Mouse (Mus musculus): ENCODE measurements around the gene Spdya.
"Not testable (repeated sequence)": the region's sequence is repeated elsewhere in the genome, so short reads cannot be mapped to it uniquely, and the experiment has no call there.

DNA sequence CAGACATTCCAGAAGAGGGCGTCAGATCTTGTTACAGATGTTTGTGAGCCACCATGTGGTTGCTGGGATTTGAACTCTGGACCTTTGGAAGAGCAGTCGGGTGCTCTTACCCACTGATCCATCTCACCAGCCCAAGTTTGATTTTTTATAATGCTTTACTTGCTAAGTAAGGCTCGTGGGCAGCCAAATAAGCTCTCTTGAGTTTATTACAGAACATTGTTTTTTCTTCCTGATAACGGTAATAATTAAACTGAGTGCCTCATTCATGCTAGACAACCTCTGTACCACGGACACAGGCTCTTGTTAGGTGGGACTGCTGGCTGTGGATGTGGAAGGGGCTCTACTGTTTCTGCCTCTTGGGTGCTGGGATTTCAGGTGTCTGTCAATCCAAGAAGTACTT lies 87.2 kb downstream of the Spdya start:
- not testable (repeated sequence) for TF ChIP-seq GATA1 (IDR thresholded peaks at IDR 0.05; ENCODE audit: borderline replicate concordance, low read length); FLI1 (IDR thresholded peaks at IDR 0.05; ENCODE audit: low read length)

All from megakaryocyte, embryonic 14.5 days (primary cell).